Mouse (Mus musculus): Measurements from ENCODE around the gene Gjb4. TPM values are rescaled to one million over a fixed set of nuclear protein-coding genes. Genes with fewer than 3 reads are reported as not detected.

Gene Gjb4
- 3.0 TPM for polyA plus RNA-seq (2012; fragmentation: generic; extraction: Trizol)

DNA sequence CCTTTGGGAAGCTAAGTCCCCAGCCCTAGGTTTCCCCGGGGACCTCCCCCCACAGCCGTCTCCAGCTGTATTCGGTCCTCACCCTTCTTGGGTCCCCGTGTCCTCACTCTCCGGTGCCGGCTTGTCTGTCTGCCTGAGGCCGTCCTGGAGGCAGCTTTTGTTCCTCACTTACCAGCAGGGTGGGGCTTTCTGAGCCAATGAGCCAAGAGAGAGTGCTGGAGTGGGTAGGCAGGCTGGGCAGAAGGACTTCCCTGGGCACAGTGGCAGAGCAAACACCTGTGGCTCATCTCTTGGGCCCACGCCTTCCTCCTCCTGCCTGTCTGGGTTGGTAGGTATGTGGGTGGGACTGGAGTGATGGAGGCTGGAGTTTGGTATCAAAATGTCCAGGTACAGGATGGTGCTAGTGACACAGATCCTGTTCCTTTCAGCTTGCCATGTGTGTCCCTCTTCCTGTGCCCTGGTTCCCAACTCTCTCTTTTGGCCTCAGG lies at the start of gene Gjb4:
Gjb4 (minus strand) TSS at position 131 of the 488 bp plus-strand sequence.
- Histone ChIP-seq H3K79me2 (ENCODE audit: control insufficient read depth, insufficient read depth) (no peaks in the 10 kb centered on the region), H3ac (ENCODE audit: control insufficient read depth, insufficient read length) (no peak within 1 kb of the TSS), H3K36me3 (ENCODE audit: control insufficient read depth, insufficient read depth) (no peaks in the 10 kb centered on the region), H3K4me3 (no peak within 1 kb of the TSS), H3K4me2 (ENCODE audit: low read depth) (peak within 1 kb of the TSS; percentile 44), H3K27me3 (ENCODE audit: control insufficient read depth, insufficient read depth, insufficient read length) (no peaks in the 10 kb centered on the region)
- no peak for TF ChIP-seq TCF12 (IDR thresholded peaks at IDR 0.05; ENCODE audit: insufficient read depth, poor library complexity, severe bottlenecking)
- no peak for TF ChIP-seq POLR2AphosphoS2 (IDR thresholded peaks at IDR 0.05; ENCODE audit: insufficient read length, low read depth)
- TF ChIP-seq MYOG (IDR thresholded peaks at IDR 0.05; ENCODE audit: control insufficient read depth in 1 of 3, insufficient read depth in 1 of 3, insufficient read length in 2 of 3, low read depth in 2 of 3), result no peak
- no peak for TF ChIP-seq TCF3 (IDR thresholded peaks at IDR 0.05; ENCODE audit: insufficient read length, low read depth)
- TF ChIP-seq SRF (IDR thresholded peaks at IDR 0.05; ENCODE audit: control insufficient read depth, insufficient read length, low read depth), result no peak
- no peak for TF ChIP-seq E2F4 (IDR thresholded peaks at IDR 0.05; ENCODE audit: insufficient read depth)
- no peak for TF ChIP-seq USF1 (IDR thresholded peaks at IDR 0.05; ENCODE audit: low read depth)
- no peak for TF ChIP-seq REST (IDR thresholded peaks at IDR 0.05; ENCODE audit: insufficient read depth, insufficient read length)
- no peak for TF ChIP-seq POLR2A (IDR thresholded peaks at IDR 0.05; ENCODE audit: insufficient read length, low read depth)
- TF ChIP-seq MYOD1 (IDR thresholded peaks at IDR 0.05; ENCODE audit: control insufficient read depth in 1 of 3, insufficient read length in 2 of 3, low read depth in 2 of 3), result no peak
- no peak for TF ChIP-seq MAX (IDR thresholded peaks at IDR 0.05; ENCODE audit: low read depth)
- TF ChIP-seq CEBPB (IDR thresholded peaks at IDR 0.05; ENCODE audit: insufficient read depth, poor library complexity, severe bottlenecking), result no peak

GRCm38 (mm10) chr4:127402614-127403013 lies 48.7 kb upstream of the Gjb4 start:
- no peak overlapping the region for H3K4me2 ChIP-seq (ENCODE audit: low read depth)
- no peak overlapping the region for H3ac ChIP-seq (ENCODE audit: control insufficient read depth, insufficient read length)
- H3K4me3 ChIP-seq, result no peak overlapping the region
- no peaks in the 10 kb centered on the region for H3K27me3 ChIP-seq (ENCODE audit: control insufficient read depth, insufficient read depth, insufficient read length)
- TF ChIP-seq USF1 (IDR thresholded peaks at IDR 0.05; ENCODE audit: low read depth) (peak; percentile 49), CEBPB (IDR thresholded peaks at IDR 0.05; ENCODE audit: insufficient read depth, poor library complexity, severe bottlenecking) (no peak)
- H3K79me2 ChIP-seq (ENCODE audit: control insufficient read depth, insufficient read depth), result no peaks in the 10 kb centered on the region
- H3K36me3 ChIP-seq (ENCODE audit: control insufficient read depth, insufficient read depth), result no peaks in the 10 kb centered on the region

GRCm38 (mm10) chr4:127402166-127402565 lies 48.3 kb upstream of the Gjb4 start:
- H3K36me3 ChIP-seq (ENCODE audit: control insufficient read depth, insufficient read depth), result no peaks in the 10 kb centered on the region
- TF ChIP-seq E2F4 (IDR thresholded peaks at IDR 0.05; ENCODE audit: insufficient read depth) (no peak), TCF3 (IDR thresholded peaks at IDR 0.05; ENCODE audit: insufficient read length, low read depth) (no peak), TCF12 (IDR thresholded peaks at IDR 0.05; ENCODE audit: insufficient read depth, poor library complexity, severe bottlenecking) (no peak), MAX (IDR thresholded peaks at IDR 0.05; ENCODE audit: low read depth) (no peak), USF1 (IDR thresholded peaks at IDR 0.05; ENCODE audit: low read depth) (no peak)
- no peaks in the 10 kb centered on the region for H3K79me2 ChIP-seq (ENCODE audit: control insufficient read depth, insufficient read depth)
- no peak overlapping the region for H3K4me2 ChIP-seq (ENCODE audit: low read depth)
- no peaks in the 10 kb centered on the region for H3K27me3 ChIP-seq (ENCODE audit: control insufficient read depth, insufficient read depth, insufficient read length)
- no peak overlapping the region for H3K4me3 ChIP-seq
- H3ac ChIP-seq (ENCODE audit: control insufficient read depth, insufficient read length), result no peak overlapping the region

DNA sequence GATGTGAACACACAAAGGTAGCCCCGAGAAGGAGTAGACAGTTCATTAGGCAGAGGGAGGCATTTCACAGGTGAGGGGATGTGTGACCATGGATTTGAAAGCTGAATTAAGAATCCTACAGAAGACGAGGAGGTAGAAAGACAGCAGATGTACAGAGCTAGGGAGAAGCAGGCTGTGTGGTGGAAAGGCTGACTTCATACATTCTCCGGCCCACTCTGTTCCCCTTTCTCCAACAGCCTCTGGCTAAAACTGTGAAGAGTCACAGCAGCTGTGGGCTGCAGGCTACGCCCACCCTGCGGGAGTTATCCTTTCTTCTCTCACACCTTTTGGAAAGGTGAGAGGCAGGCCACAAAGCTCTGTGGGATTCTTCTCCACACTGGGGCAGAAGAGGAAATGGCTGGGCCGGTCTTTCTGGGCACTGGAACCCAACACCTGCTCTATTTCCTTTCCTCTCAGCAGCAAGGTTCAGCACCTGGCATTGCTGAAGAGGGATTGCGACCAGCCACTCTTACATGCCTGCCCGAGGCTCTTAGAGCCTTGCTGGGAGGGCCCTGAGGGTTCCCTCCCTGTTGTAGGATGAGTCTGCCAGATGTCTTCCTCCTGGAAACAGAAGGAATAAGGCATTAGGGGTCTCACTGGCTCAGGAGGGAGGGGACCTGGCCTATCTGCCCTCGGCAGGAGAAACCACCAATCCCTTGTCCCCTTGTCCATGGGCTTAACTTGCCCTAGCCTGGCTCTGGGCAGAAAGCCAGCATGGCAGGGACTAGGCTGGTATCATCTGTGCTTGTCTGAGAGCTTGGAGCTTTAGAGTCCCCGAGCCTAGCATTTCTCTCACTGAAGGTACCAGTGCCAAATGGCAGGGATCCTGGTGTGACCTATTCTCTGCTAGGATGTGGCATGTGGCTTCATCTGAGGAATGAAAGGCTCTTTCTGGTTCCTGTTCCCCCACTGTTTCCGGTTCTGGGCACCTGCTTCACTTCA lies 46.6 kb upstream of the Gjb4 start:
- Histone ChIP-seq H3K79me2 (ENCODE audit: control insufficient read depth, insufficient read depth) (no peaks in the 10 kb centered on the region), H3K36me3 (ENCODE audit: control insufficient read depth, insufficient read depth) (no peaks in the 10 kb centered on the region), H3K27me3 (ENCODE audit: control insufficient read depth, insufficient read depth, insufficient read length) (no peaks in the 10 kb centered on the region), H3ac (ENCODE audit: control insufficient read depth, insufficient read length) (no peak overlapping the region), H3K4me2 (ENCODE audit: low read depth) (no peak overlapping the region), H3K4me3 (no peak overlapping the region)
- TF ChIP-seq TCF3 (IDR thresholded peaks at IDR 0.05; ENCODE audit: insufficient read length, low read depth) (no peak), REST (IDR thresholded peaks at IDR 0.05; ENCODE audit: insufficient read depth, insufficient read length) (no peak), POLR2AphosphoS2 (IDR thresholded peaks at IDR 0.05; ENCODE audit: insufficient read length, low read depth) (no peak), MYOD1 (IDR thresholded peaks at IDR 0.05; ENCODE audit: control insufficient read depth in 1 of 3, insufficient read length in 2 of 3, low read depth in 2 of 3) (no peak), MAX (IDR thresholded peaks at IDR 0.05; ENCODE audit: low read depth) (no peak), CEBPB (IDR thresholded peaks at IDR 0.05; ENCODE audit: insufficient read depth, poor library complexity, severe bottlenecking) (no peak), MYOG (IDR thresholded peaks at IDR 0.05; ENCODE audit: control insufficient read depth in 1 of 3, insufficient read depth in 1 of 3, insufficient read length in 2 of 3, low read depth in 2 of 3) (no peak), TCF12 (IDR thresholded peaks at IDR 0.05; ENCODE audit: insufficient read depth, poor library complexity, severe bottlenecking) (no peak), E2F4 (IDR thresholded peaks at IDR 0.05; ENCODE audit: insufficient read depth) (no peak), SRF (IDR thresholded peaks at IDR 0.05; ENCODE audit: control insufficient read depth, insufficient read length, low read depth) (no peak), USF1 (IDR thresholded peaks at IDR 0.05; ENCODE audit: low read depth) (no peak), POLR2A (IDR thresholded peaks at IDR 0.05; ENCODE audit: insufficient read length, low read depth) (no peak)

- Histone ChIP-seq H3K4me3 (no peak overlapping the region), H3K36me3 (ENCODE audit: control insufficient read depth, insufficient read depth) (no peaks in the 10 kb centered on the region), H3ac (ENCODE audit: control insufficient read depth, insufficient read length) (no peak overlapping the region), H3K4me2 (ENCODE audit: low read depth) (no peak overlapping the region), H3K79me2 (ENCODE audit: control insufficient read depth, insufficient read depth) (no peaks in the 10 kb centered on the region), H3K27me3 (ENCODE audit: control insufficient read depth, insufficient read depth, insufficient read length) (no peaks in the 10 kb centered on the region)
- TF ChIP-seq REST (IDR thresholded peaks at IDR 0.05; ENCODE audit: insufficient read depth, insufficient read length) (no peak), TCF12 (IDR thresholded peaks at IDR 0.05; ENCODE audit: insufficient read depth, poor library complexity, severe bottlenecking) (no peak), MAX (IDR thresholded peaks at IDR 0.05; ENCODE audit: low read depth) (no peak), TCF3 (IDR thresholded peaks at IDR 0.05; ENCODE audit: insufficient read length, low read depth) (no peak), SRF (IDR thresholded peaks at IDR 0.05; ENCODE audit: control insufficient read depth, insufficient read length, low read depth) (no peak), E2F4 (IDR thresholded peaks at IDR 0.05; ENCODE audit: insufficient read depth) (no peak), POLR2AphosphoS2 (IDR thresholded peaks at IDR 0.05; ENCODE audit: insufficient read length, low read depth) (no peak), MYOG (IDR thresholded peaks at IDR 0.05; ENCODE audit: control insufficient read depth in 1 of 3, insufficient read depth in 1 of 3, insufficient read length in 2 of 3, low read depth in 2 of 3) (no peak), MYOD1 (IDR thresholded peaks at IDR 0.05; ENCODE audit: control insufficient read depth in 1 of 3, insufficient read length in 2 of 3, low read depth in 2 of 3) (no peak), CEBPB (IDR thresholded peaks at IDR 0.05; ENCODE audit: insufficient read depth, poor library complexity, severe bottlenecking) (no peak), USF1 (IDR thresholded peaks at IDR 0.05; ENCODE audit: low read depth) (no peak), POLR2A (IDR thresholded peaks at IDR 0.05; ENCODE audit: insufficient read length, low read depth) (no peak)
These were observed 41.7 kb upstream of the Gjb4 start for GRCm38 (mm10) chr4:127395591-127395990.
